19 mouse cellular contexts compared by ENCODE assay signal in genomic region chr7:34696086-34696485, GRCm38 (mm10). TPM values are rescaled to one million over a fixed set of nuclear protein-coding genes. Genes with fewer than 3 reads are reported as not detected.
DNase-seq lines count a peak whose midpoint lies in the region; ATAC-seq lines count a peak whose summit lies in the region.
"Had no signal": no experiment of that assay in that cellular context is flagged by ENCODE, and none has a peak within 500 bp of the region (broad histone marks: within the 10 kb centered on the region; RNA-seq: fewer than 3 reads in every experiment).

No protein-coding gene starts in this region.

- 63% methylated on average over 9 of the region's 9 CpGs for WGBS in hindbrain, embryonic 10.5 days
- WGBS in hindbrain, embryonic 16.5 days = 43% methylated on average over 9 of the region's 9 CpGs
- 68% methylated on average over 9 of the region's 9 CpGs for WGBS in midbrain, embryonic 12.5 days
- 55% methylated on average over 9 of the region's 9 CpGs for WGBS in midbrain, embryonic 15.5 days
- WGBS in hindbrain, embryonic 13.5 days = 43% methylated on average over 9 of the region's 9 CpGs

- H3K36me3 ChIP-seq in hindbrain, embryonic 10.5 days = no peaks in the 10 kb centered on the region
- no peaks in the 10 kb centered on the region for H3K36me3 ChIP-seq in hindbrain, embryonic 16.5 days (ENCODE audit: control insufficient read depth, insufficient read depth, low read length)
- no peaks in the 10 kb centered on the region for H3K36me3 ChIP-seq in midbrain, embryonic 12.5 days
- H3K36me3 ChIP-seq in midbrain, embryonic 15.5 days (replicated peaks) = no peaks in the 10 kb centered on the region
- H3K36me3 ChIP-seq in hindbrain, embryonic 13.5 days = no peaks in the 10 kb centered on the region
- H3K36me3 ChIP-seq: embryonic facial prominence, embryonic 12.5 days; heart, embryonic 15.5 days had no signal

- no peak for ATAC-seq in hindbrain, embryonic 16.5 days
- ATAC-seq in midbrain, embryonic 12.5 days (ENCODE audit: low FRiP score, low read depth) = no peak
- no peak for ATAC-seq in midbrain, embryonic 15.5 days (replicated peaks)
- no peak for ATAC-seq in hindbrain, embryonic 13.5 days (ENCODE audit: low FRiP score)
- ATAC-seq: forebrain, postnatal 0 days had no signal

- H3K4me1 ChIP-seq in hindbrain, embryonic 10.5 days (replicated peaks) = peaks cover 66% of the 10 kb centered on the region
- peaks cover 4% of the 10 kb centered on the region for H3K4me1 ChIP-seq in hindbrain, embryonic 16.5 days (ENCODE audit: control insufficient read depth, insufficient read depth, low read depth, low read length)
- peaks cover 26% of the 10 kb centered on the region for H3K4me1 ChIP-seq in midbrain, embryonic 12.5 days
- peaks cover 33% of the 10 kb centered on the region for H3K4me1 ChIP-seq in midbrain, embryonic 15.5 days
- peaks cover 55% of the 10 kb centered on the region for H3K4me1 ChIP-seq in hindbrain, embryonic 13.5 days (replicated peaks)
- H3K4me1 ChIP-seq: heart, embryonic 15.5 days had no signal

- H3K4me3 ChIP-seq in hindbrain, embryonic 10.5 days = no peak overlapping the region
- no peak overlapping the region for H3K4me3 ChIP-seq in hindbrain, embryonic 16.5 days (ENCODE audit: low read length)
- no peak overlapping the region for H3K4me3 ChIP-seq in midbrain, embryonic 12.5 days
- H3K4me3 ChIP-seq in midbrain, embryonic 15.5 days = no peak overlapping the region
- H3K4me3 ChIP-seq in hindbrain, embryonic 13.5 days = no peak overlapping the region
- H3K4me3 ChIP-seq: embryonic facial prominence, embryonic 12.5 days; forebrain, embryonic 13.5 days; heart, adult 2 months; heart, embryonic 15.5 days had no signal

- DNase-seq in hindbrain, embryonic 10.5 days (ENCODE audit: low spot score) = no peak
- DNase-seq in cerebellum, postnatal 10 days = no peak
- no peak for DNase-seq in lung, postnatal 4 days
- DNase-seq: adrenal gland, postnatal 10 days; cerebellum, adult 11 months; cerebellum, adult 8-10 months; cerebellum, postnatal 25 days; forebrain, postnatal 0 days; gastrocnemius, postnatal 14 days; heart, adult 2 months; heart, postnatal 14 days had no signal

- no peak overlapping the region for H3K9ac ChIP-seq in hindbrain, embryonic 16.5 days (ENCODE audit: low read depth, low read length)
- no peak overlapping the region for H3K9ac ChIP-seq in midbrain, embryonic 12.5 days (replicated peaks)
- no peak overlapping the region for H3K9ac ChIP-seq in midbrain, embryonic 15.5 days
- no peak overlapping the region for H3K9ac ChIP-seq in hindbrain, embryonic 13.5 days
- H3K9ac ChIP-seq: embryonic facial prominence, embryonic 12.5 days; forebrain, embryonic 13.5 days; forebrain, postnatal 0 days; heart, embryonic 15.5 days had no signal

- peak overlapping the region; percentile 68 for H3K27ac ChIP-seq in hindbrain, embryonic 10.5 days
- H3K27ac ChIP-seq in hindbrain, embryonic 16.5 days (ENCODE audit: low read depth, low read length) = no peak overlapping the region
- peak overlapping the region; percentile 86 for H3K27ac ChIP-seq in midbrain, embryonic 12.5 days (replicated peaks)
- no peak overlapping the region for H3K27ac ChIP-seq in midbrain, embryonic 15.5 days
- H3K27ac ChIP-seq in hindbrain, embryonic 13.5 days = peak overlapping the region; percentile 83
- H3K27ac ChIP-seq: embryonic facial prominence, embryonic 12.5 days; heart, adult 2 months; heart, embryonic 15.5 days had no signal

- H3K4me2 ChIP-seq in hindbrain, embryonic 16.5 days (ENCODE audit: low read length) = no peak overlapping the region
- H3K4me2 ChIP-seq in midbrain, embryonic 12.5 days (replicated peaks) = no peak overlapping the region
- no peak overlapping the region for H3K4me2 ChIP-seq in midbrain, embryonic 15.5 days
- H3K4me2 ChIP-seq in hindbrain, embryonic 13.5 days = no peak overlapping the region
- H3K4me2 ChIP-seq: embryonic facial prominence, embryonic 12.5 days; forebrain, embryonic 13.5 days; heart, embryonic 11.5 days; heart, embryonic 15.5 days had no signal

- peaks cover 1% of the 10 kb centered on the region; the same call in 1 of the 2 replicates for H3K27me3 ChIP-seq in hindbrain, embryonic 10.5 days (ENCODE audit: insufficient read depth, poor library complexity, severe bottlenecking)
- H3K27me3 ChIP-seq in hindbrain, embryonic 16.5 days (replicated peaks; ENCODE audit: control insufficient read depth, insufficient read depth, low read length) = no peaks in the 10 kb centered on the region
- H3K27me3 ChIP-seq in midbrain, embryonic 12.5 days = 0 out of 2 replicates have a peak, but pooled peaks cover 1% of the 10 kb centered on the region
- no peaks in the 10 kb centered on the region for H3K27me3 ChIP-seq in midbrain, embryonic 15.5 days (replicated peaks)
- no peaks in the 10 kb centered on the region for H3K27me3 ChIP-seq in hindbrain, embryonic 13.5 days
- H3K27me3 ChIP-seq: embryonic facial prominence, embryonic 12.5 days; forebrain, embryonic 13.5 days had no signal

- H3K9me3 ChIP-seq in hindbrain, embryonic 10.5 days = no peaks in the 10 kb centered on the region
- no peaks in the 10 kb centered on the region for H3K9me3 ChIP-seq in hindbrain, embryonic 16.5 days (ENCODE audit: control insufficient read depth, low read length)
- no peaks in the 10 kb centered on the region for H3K9me3 ChIP-seq in midbrain, embryonic 12.5 days
- no peaks in the 10 kb centered on the region for H3K9me3 ChIP-seq in midbrain, embryonic 15.5 days
- no peaks in the 10 kb centered on the region for H3K9me3 ChIP-seq in hindbrain, embryonic 13.5 days
- H3K9me3 ChIP-seq: embryonic facial prominence, embryonic 12.5 days; forebrain, embryonic 13.5 days; heart, embryonic 15.5 days had no signal

RNA-seq across cellular contexts. Expression of gene Kctd15, which starts 39.6 kb away (rescaled TPM):
- polyA plus RNA-seq in hindbrain, embryonic 10.5 days (2016; fragmentation: Nextera tagmentation; extraction: Ambion mirVana) = 43.3 and 45.0 TPM in 2 replicates
- 18.0 and 21.6 TPM in 2 replicates for polyA plus RNA-seq in hindbrain, embryonic 16.5 days (2015; fragmentation: Nextera tagmentation; extraction: Ambion mirVana)
- polyA plus RNA-seq in midbrain, embryonic 12.5 days (2016; fragmentation: Nextera tagmentation; extraction: Ambion mirVana) = 35.4 and 35.8 TPM in 2 replicates
- polyA plus RNA-seq in midbrain, embryonic 15.5 days (2015; fragmentation: Nextera tagmentation; extraction: Ambion mirVana) = 29.1 and 31.7 TPM in 2 replicates
- polyA plus RNA-seq in hindbrain, embryonic 13.5 days (2015; fragmentation: Nextera tagmentation; extraction: Ambion mirVana) = 33.7 and 36.0 TPM in 2 replicates

Comparison
In these comparisons a context has a peak if more than half of its experiments do, and no peak if none do; other contexts are left out.
1. H3K27ac ChIP-seq: peak in hindbrain, embryonic 10.5 days (single experiment), midbrain, embryonic 12.5 days (single experiment) and hindbrain, embryonic 13.5 days (single experiment); none in hindbrain, embryonic 16.5 days (single experiment) and midbrain, embryonic 15.5 days (single experiment).